Mouse (Mus musculus) gastrocnemius, postnatal 25 days (tissue): ENCODE measurements around the gene Gm10972. TPM values are rescaled to one million over a fixed set of nuclear protein-coding genes. Genes with fewer than 3 reads are reported as not detected.
"Not testable (repeated sequence)": the region's sequence is repeated elsewhere in the genome, so short reads cannot be mapped to it uniquely, and the experiment has no call there.

Source experiments
- DNase-seq: peaks from one replicate; pipeline ENCODE4 v3.0.0; 2022
- long read RNA-seq, 2 experiments: library from polyadenylated mRNA; stranded (forward); transcript quantifications; one replicate each; pipeline ENCODE4 v2.0.0; 2021
- total RNA-seq, 2 experiments: library from RNA; stranded (reverse); gene quantifications; 1 replicate in 1 of 2; 2 replicates in 1 of 2; pipeline ENCODE4 v1.2.3; 2021

The Gm10972 gene
- total RNA-seq = not detected
- long read RNA-seq, experiment 1 = 0 reads
- long read RNA-seq, experiment 2 = 0 reads

GRCm38 (mm10) chr3:94642495-94643162 is at the start of gene Gm10972:
Gene Gm10972 (plus strand): TSS chr3:94643112.
- not testable (repeated sequence) for DNase-seq

- DNase-seq = no peak
These were observed 47.0 kb upstream of the Gm10972 start for GRCm38 (mm10) chr3:94595871-94596287.

DNA sequence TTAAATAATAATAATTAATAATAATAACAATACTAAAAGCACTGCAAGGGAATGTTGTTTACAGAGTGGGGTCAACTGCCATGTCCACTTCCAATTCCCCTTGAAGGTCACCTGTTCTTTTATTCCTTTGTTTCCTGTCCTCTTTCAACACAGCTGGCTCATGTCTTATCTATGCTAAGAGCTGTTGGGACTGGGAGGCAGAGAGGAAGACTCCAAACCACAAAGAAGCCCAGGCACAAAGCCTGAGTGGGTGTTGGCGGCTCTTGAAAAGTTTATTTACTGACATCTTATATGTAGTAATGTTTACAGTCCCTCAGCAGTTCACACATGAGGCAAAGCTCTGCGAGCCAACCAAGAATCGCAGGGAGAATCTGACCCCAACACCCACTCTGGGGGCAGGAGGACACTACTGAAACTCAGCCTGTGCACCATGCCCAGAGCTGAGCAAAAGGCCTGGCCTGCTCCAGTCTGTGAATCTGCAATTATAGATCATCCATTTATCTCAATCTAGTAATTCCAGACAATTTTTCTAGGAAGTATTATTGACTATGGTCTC is 45.6 kb upstream of the Gm10972 start:
- DNase-seq = no peak

- no peak for DNase-seq
These were observed 41.0 kb upstream of the Gm10972 start for GRCm38 (mm10) chr3:94601959-94602358.

DNA sequence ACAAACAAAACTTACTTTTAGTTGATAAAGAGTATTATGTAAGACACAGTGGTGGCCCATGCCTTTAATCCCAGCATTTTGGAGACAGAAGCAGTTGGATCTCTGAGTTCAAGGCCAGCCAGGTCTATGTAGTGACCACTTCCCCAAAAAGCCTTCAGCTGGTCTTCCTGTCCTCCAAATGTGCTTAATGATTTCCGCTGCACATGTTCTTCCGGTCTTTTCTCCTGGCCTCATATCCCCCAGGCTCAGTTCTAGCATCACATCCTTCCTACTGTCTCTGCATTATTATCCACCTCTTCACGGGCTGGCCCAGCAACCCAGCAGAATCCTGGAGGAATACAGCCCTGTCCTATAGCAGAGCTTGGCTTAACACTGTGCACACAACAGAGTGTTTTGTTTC is 33.3 kb upstream of the Gm10972 start:
- no peak for DNase-seq

- peak; percentile 46 for DNase-seq
These were observed 32.3 kb upstream of the Gm10972 start for GRCm38 (mm10) chr3:94610581-94610980.

GRCm38 (mm10) chr3:94611343-94611742 is 31.6 kb upstream of the Gm10972 start:
- peak; percentile 28 for DNase-seq

GRCm38 (mm10) chr3:94611834-94612233 is 31.1 kb upstream of the Gm10972 start:
- no peak for DNase-seq

DNA sequence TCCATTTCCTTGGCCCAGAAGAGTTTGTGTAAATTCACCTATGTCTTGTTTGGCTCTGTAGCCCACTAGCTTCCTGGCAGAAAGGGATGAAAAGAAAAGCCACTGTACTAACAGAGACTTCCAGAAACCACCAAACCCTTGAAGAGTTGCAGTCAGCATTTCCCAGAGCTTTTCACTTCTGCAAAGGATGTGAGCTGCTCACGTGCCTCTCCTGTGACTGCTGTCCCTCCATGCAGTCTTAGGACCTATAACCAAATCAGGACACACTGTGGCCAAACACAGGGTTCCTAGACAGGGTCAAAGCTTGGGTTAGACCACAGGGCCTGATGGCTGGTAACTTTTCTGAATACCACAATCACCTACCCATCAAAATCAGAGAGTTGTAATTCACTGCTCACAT is 30.6 kb upstream of the Gm10972 start:
- DNase-seq = no peak

- DNase-seq = peak; percentile 56
These were observed 29.5 kb upstream of the Gm10972 start for GRCm38 (mm10) chr3:94613258-94613878.

GRCm38 (mm10) chr3:94616717-94617116 is 26.2 kb upstream of the Gm10972 start:
- DNase-seq = no peak

DNA sequence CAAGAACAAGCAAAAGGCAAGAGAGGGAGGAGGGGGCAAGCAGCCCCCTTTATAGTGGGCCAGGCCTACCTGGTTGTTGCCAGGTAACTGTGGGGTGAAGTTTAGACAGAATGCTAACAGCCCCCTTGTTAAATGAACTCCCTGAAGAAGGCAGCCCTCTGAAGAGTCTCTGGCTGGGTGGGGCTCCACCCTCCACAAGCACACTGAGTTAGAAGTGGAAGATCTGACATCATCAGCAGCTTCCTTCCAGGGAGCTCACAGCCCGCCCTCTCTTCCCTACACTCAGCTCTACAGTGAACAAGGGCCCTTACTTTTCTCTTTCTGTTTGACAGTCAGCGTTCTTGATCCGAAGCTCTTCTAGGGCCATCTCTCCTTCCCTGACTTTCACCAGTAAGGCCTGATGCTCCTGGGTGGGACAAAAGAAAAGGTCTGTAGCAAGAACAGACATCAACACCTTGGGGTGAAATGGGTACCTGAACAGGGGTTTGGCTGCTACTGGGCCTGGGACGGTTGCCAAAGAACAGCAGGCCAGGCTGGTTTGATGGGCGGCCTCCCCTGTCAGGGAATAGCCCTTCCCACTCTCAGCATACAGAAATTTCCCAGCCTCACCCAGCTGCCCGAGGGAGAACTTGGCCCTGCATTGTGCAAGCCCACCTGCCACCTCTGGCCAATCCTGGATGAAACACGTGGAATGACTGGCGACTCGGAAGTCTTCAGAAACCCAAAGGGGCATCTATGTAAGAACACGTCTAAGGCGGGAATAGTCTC is 21.0 kb upstream of the Gm10972 start:
- DNase-seq = no peak

DNA sequence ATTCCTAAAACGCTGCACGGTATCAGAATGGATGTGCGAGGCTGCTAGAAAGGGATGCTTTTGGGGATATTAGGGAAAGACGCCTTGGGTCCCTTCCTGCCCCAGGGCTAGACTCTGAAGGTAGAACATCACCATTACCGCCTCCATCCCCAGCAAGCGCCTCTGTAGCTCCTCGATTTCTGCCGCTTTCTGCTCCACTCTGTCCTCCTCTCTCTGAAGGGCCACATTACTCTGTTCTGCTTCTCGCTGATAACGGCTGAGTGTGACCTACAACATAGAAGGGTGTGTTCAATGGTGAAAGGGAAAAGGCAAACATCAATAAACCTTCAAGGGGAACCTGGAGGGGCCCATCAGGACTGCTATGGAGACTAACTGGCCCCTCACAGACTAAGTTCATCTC is 20.4 kb upstream of the Gm10972 start:
- no peak for DNase-seq

GRCm38 (mm10) chr3:94624281-94624680 is 18.6 kb upstream of the Gm10972 start:
- DNase-seq = no peak

GRCm38 (mm10) chr3:94628712-94629111 is 14.2 kb upstream of the Gm10972 start:
- no peak for DNase-seq

- no peak for DNase-seq
These were observed 13.0 kb upstream of the Gm10972 start for GRCm38 (mm10) chr3:94629876-94630275.

DNA sequence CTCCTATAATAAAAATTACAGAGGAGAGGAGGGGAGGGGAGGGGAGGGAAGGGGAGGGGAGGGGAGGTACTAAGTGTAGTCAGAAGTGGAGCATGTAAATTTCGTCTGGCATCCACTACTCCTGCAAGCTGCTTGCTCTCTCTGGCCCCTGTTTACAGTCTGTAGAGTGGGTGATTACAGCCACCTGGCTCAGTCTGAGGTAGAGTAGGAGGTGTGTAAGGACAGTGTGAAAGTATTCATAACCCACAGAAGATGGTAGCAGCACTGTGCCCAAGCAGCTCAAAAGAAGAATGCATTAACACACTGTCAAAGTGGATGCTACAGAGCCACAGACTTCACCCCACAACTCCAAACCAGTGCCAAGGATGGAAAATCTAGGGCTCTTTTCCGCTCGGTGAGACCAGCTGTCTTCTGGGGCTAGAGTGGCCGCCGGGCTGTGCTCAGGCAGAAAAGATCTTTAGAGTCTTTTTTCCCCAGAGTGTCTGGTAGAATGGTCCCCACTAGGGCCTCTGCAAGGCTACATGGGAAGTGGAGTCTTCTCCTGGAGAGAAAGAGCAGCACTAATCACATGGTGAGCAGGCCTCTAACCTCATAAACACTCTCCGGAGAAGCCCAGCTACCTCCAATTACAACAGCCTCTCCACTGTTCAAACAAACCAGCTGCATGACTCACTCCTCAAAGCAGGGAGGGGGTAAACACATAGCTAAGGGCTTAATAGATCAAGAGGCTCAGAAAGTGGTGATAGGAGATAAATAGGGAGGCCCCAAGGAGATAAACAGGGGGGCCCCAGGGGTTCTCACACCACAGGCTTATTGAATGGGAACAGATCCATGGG is 6.1 kb downstream of the Gm10972 start:
- no peak for DNase-seq

- DNase-seq = no peak
These were observed 7.5 kb downstream of the Gm10972 start for GRCm38 (mm10) chr3:94650409-94650808.

DNA sequence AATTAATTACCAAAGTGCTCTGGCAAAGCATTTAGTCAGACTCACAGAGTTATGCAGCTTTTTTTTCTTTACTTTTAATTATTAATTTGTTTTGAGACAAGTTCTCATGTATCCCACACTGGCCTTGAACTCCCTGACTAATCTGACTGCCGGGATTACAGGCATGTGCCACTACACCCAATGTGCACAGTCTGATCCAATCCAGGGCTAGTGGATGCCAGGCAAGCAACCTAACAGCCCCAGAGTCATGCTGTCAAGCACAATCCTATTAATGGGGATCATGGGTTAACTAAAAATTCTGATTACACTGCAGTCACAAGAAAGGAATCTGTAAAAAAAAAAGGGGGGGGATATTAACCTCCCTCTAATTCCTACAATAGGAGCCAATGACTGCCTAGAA is 11.1 kb downstream of the Gm10972 start:
- not testable (repeated sequence) for DNase-seq

DNA sequence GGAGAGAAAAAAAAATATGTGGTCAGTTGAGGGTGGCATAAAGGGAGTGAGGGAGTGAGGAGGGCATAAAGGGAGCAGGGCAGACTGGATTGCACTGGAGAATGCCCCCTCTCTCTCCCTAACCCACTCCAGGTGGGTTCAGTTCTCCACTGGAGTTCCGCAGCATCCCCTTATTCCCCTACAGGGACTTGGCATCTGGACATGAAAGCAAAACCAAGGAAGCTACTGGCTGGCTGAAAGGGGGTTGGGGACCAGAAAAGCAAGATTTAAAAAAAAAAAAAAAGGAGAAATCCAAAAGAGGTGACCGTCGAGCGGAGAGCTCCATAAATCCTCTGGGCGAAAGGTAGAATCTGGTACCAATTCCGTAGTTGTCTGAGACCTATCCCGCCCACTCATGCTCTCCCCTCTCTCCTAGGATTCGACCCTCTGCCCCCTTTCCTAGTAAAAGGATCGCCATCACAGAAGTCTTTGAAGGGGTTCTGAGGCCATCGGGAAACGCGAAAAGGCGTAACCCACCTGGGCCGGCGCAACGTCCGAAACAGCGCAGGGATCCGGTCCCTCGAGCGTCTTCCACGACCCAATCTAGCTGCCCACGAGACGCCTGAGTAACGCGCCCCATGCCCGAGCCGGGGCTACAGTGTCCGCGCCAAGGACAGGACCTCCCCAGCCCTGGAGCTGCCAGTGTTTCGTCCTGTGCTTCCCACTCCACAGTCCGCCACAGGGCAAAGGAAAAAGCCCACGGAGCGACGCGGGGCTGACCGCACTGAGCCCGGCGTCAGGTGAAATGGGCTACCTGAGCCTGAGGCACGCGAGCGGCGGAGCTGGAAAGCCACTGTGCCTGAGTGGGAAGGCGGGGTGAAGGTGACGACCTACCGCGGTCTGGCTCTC is 15.2 kb downstream of the Gm10972 start:
- not testable (repeated sequence) for DNase-seq

DNA sequence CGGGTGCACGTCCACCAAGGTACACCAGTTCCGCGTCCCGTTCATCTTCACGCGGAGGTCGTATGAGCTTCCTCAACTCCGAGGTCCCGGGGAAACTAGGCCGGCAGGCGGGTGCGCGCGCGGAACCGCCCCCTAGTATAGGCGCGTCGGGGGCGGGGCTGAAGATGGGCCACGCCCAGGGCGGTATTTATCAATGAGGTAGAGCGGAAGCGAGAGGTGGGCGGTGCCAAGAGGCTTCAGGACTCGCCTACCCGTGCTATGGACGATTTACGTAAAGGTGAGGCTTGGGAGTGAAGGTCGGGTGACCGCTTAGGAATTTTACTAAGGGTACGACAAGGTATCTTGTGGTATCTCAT is 15.8 kb downstream of the Gm10972 start, which contains the start of gene Tuft1:
Gene Tuft1 (minus strand): TSS at position 133 of the 356 bp plus-strand sequence.
- DNase-seq = peak; percentile 70
